Mouse (Mus musculus) midbrain, postnatal 0 days (tissue): ENCODE measurements at regions not wholly inside any gene's neighbourhood (a gene's known extent, or its start where the extent isn't known, plus 50 kb on each side); places are given as distances from the start of the nearest gene placed in this dataset.

Experiments
- ATAC-seq: fragments of 200-750 bp; cut with Nextera tagmentation; 2 replicates; pipeline ENCODE4 v1.8.0; 2017; ENCODE audit warnings: moderate number of reproducible peaks, mild to moderate bottlenecking, moderate TSS enrichment, moderate library complexity; ENCODE audit not compliant: low FRiP score
- DNase-seq: peaks from one replicate; pipeline ENCODE4 v3.0.0-alpha.2; 2015; ENCODE audit warnings: low spot score
- H3K27ac ChIP-seq: fragments of 300-500 bp; sonication (generic); 2 replicates; pipeline ENCODE4 v1.5.1; 2014; ENCODE audit warnings: low read depth, mild to moderate bottlenecking, low read length, mixed read lengths
- H3K27me3 ChIP-seq: fragments of 300-500 bp; sonication (generic); 2 replicates; pipeline ENCODE4 v1.6.1; 2014; ENCODE audit warnings: low read length, control low read depth, mixed read lengths; ENCODE audit not compliant: insufficient read depth
- H3K36me3 ChIP-seq: fragments of 300-500 bp; sonication (generic); 2 replicates; pipeline ENCODE4 v1.6.1; 2014; ENCODE audit warnings: low read length, control low read depth, mixed read lengths; ENCODE audit not compliant: insufficient read depth
- H3K4me1 ChIP-seq: fragments of 300-500 bp; sonication (generic); 2 replicates; pipeline ENCODE4 v1.6.1; 2014; ENCODE audit warnings: mild to moderate bottlenecking, control low read depth, antibody characterized with exemption, low read length, mixed read lengths; ENCODE audit not compliant: insufficient read depth
- H3K4me2 ChIP-seq: fragments of 300-500 bp; sonication (generic); 2 replicates; pipeline ENCODE4 v1.6.1; 2014; ENCODE audit warnings: low read depth, mild to moderate bottlenecking, low read length, mixed read lengths; ENCODE audit not compliant: poor library complexity, severe bottlenecking
- H3K4me3 ChIP-seq: fragments of 300-500 bp; sonication (generic); 2 replicates; pipeline ENCODE4 v1.5.1; 2014; ENCODE audit warnings: low read depth, mild to moderate bottlenecking, low read length, moderate library complexity
- H3K9ac ChIP-seq: fragments of 300-500 bp; sonication (generic); replicated peaks from 2 replicates; pipeline ENCODE4 v1.6.1; 2014; ENCODE audit warnings: mild to moderate bottlenecking, low read length, moderate library complexity, mixed read lengths; ENCODE audit not compliant: poor library complexity, severe bottlenecking
- H3K9me3 ChIP-seq: fragments of 300-500 bp; sonication (generic); 2 replicates; pipeline ENCODE4 v1.6.1; 2016; ENCODE audit warnings: low read length, control low read depth
- CTCF ChIP-seq: IDR thresholded peaks from 2 replicates; pipeline ENCODE4 v1.5.1; 2016; ENCODE audit warnings: antibody characterized with exemption, mild to moderate bottlenecking
- WGBS: fragments of 180-500 bp; shearing (Covaris S2); extraction: QIAGEN DNeasy Blood & Tissue Kit; methylation state at CpG from one replicate; pipeline ENCODE4 v1.1.7; 2014; 5-methylcytosine and 5-hydroxymethylcytosine counted together

DNA sequence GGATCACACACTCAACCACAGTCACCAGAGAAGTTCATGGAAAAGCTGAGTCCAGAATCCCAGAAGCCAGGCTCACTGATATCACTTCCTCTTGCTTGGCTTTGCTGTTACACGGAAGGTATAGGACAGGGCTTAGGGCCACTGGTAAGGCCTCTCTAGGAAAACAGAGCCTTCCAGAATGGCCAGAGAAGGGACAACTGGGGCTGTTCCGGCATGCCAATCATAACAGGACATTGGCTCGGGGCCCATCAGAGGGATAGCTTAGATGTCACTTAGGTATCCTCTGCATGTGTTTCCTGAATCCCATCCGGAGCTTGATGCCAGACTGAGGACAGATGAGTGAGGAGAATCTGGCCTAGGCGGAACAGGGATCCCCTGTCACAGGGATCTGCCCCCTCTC is 63.7 kb downstream of the Efnb1 start:
- no peak overlapping the region for H3K9ac ChIP-seq
- H3K36me3 ChIP-seq: no peaks in the 10 kb centered on the region
- H3K4me3 ChIP-seq: no peak overlapping the region
- no peak for TF ChIP-seq CTCF
- DNase-seq (no peak), ATAC-seq (no peak)
- H3K27me3 ChIP-seq: peaks cover 4% of the 10 kb centered on the region; the same call in 1 of the 2 replicates
- H3K9me3 ChIP-seq: no peaks in the 10 kb centered on the region
- no peak overlapping the region for H3K4me2 ChIP-seq
- H3K27ac ChIP-seq: no peak overlapping the region
- WGBS: 72% methylated on average over 5 of the region's 5 CpGs
- H3K4me1 ChIP-seq: no peaks in the 10 kb centered on the region

DNA sequence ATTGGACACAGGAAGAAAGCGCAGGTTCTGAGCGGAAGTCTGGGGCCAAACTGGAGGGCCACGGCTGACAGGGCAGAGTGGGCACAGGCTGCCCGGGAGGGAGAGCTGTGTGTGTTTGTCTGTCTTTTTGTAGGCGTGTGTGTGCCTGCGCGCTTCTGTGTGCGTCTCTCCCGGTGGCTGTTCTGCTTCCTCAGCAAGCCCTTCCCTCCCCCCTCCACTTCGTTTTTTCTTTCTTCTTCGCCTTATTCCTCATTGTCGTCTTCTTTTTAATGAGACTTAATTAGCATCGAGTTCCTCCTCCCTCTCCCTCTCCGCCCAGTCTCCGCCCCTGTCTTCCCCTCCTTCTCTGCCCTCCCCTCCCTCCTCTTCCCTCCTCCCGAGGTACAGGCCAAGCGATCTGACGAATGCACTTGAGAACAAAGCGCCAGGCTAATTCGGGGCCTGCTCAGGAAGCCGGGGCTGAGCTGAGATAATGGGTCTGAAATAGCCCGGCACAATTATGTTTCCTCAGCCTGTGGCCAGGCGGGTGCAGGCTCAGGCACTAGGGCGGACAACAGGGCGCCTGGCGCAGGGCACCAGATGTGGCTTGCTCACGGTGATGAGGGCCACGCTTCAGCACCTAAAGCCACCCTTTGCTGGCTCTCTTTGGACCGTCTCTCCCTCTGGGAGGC is 63.2 kb downstream of the Efnb1 start:
- WGBS: 26% methylated on average over 27 of the region's 29 CpGs
- Histone ChIP-seq H3K9ac (0 out of 2 replicates have a peak overlapping the region, but pooled peaks have one; percentile 19), H3K9me3 (no peaks in the 10 kb centered on the region), H3K36me3 (no peaks in the 10 kb centered on the region), H3K27me3 (peaks cover 4% of the 10 kb centered on the region; the same call in 1 of the 2 replicates), H3K4me3 (0 out of 2 replicates have a peak overlapping the region, but pooled peaks have one; percentile 5), H3K4me1 (no peaks in the 10 kb centered on the region), H3K4me2 (peak overlapping the region; percentile 46), H3K27ac (no peak overlapping the region)
- no peak for TF ChIP-seq CTCF
- peak; percentile 64 for DNase-seq
- peak; percentile 85 for ATAC-seq
